Mouse (Mus musculus): ENCODE measurements around the gene Nat9.
A peak's percentile ranks its signal among the peaks of the same experiment; 100 is the strongest.

Nat9 gene

DNA sequence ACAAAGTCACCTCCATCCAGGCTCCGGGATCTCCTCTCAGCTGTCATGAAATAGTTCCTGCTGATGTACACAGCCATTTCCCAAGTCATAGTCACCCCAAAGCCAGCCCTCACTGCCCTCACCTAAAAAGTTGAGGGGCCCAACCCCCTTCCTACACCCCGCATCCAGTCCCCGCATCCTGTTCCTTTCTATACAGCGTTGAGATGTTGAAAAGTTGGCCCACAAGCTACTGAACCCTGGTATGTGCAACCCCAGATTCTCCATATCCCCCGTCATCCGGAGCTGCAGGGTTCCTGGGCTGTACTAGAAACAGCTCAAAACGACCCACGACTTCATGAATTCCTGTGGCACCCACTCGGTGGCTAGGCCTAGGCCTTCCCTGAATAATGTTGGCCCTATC, 34.6 kb downstream of the Nat9 start:
- DNase-seq (ENCODE audit: low spot score) = no peak

DNA sequence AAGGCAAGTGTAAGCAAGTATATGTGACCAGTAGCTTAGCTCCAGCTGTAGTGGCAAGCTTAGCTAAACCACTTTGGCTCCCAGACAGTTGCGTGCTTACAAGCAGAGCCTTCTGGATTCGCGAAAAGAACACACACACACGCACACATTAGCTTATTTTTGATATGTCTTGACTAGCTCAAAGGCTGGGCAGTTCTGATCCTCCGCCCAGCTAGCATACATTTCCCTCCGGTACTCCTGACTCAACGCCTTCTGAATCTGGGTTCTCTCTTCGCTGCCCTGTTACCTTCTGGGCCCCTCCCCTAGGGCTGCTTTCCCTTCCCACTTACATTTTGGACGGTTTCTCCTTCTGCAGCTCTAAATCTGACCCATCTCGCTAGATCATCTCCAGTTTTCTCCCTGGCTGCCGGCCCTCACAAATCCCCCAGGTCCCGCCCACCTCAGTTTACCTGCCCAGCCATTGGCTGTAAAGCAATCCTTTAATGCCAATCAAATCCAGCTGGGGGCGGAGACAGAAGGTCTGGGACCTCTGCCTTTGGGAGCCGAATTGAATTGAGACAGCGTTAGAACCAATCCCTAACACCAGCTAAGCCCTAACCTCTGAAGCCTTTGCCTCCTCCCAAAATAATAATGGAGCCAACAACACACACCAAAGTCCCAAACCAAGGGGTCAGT, 35.8 kb downstream of the Nat9 start:
- DNase-seq (ENCODE audit: low spot score) = peak; percentile 40

DNA sequence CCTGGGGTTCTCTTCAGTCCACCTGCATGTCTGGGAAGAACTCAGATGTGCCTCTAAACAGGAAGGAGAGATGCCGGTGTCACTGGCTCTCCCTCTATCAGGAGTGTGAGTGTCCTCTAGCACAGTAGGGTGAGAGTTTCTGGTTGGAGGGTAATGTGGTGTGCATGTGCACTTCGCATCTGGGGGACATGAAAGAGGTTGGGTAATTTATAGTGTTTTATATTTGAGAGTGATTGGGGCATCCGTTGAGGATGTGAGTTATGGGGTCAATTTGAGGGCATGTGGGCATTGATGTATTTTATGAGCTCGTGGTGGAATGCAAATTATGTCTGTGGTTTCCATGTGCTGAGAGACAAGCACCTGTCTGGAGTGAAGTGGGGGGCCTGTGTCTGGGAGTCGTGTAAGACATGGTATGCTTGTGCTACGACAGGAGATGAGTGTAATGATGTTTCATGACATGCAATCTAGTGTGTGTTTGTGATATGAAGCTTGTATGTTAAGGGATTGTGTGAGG, 36.9 kb downstream of the Nat9 start:
- no peak for DNase-seq (ENCODE audit: low spot score)

- no peak for DNase-seq (ENCODE audit: low spot score)
Measured at GRCm38 (mm10) chr11:115147813-115148212, 39.8 kb downstream of the Nat9 start.

DNA sequence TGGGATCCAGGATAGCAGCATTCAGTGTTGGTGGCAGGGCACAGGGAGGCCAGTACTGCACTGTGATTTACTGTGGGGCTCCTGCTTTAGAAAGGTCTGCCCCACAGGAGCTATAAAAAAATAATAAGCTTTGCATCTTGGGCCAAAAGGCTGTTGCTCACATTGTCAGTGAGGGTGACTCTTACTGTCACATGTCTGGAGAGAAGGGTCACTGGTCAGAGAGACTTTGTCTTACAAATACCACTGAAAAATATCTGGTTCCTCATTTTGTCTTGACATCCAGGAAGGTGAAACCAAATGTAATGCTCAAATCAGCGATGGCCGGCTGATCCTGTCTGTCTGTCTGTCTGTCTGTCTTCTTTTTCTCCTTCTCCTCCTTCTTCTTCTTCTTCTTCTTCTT, 45.7 kb downstream of the Nat9 start:
- DNase-seq (ENCODE audit: low spot score) = no peak

- DNase-seq (ENCODE audit: low spot score) = peak; percentile 12
Measured at GRCm38 (mm10) chr11:115138597-115139262, 48.9 kb downstream of the Nat9 start.

GRCm38 (mm10) chr11:115133800-115134199, 53.9 kb downstream of the Nat9 start, which contains the start of gene Cd300lf:
TSS of gene Cd300lf (minus strand) at chr11:115133992.
- DNase-seq (ENCODE audit: low spot score) = peak; percentile 35

Measured in layer of hippocampus, adult 11-12 months (tissue).